Mouse (Mus musculus) testis, adult 2 months (tissue): ENCODE measurements around the gene Myh9. TPM values are rescaled to one million over a fixed set of nuclear protein-coding genes. Genes with fewer than 3 reads are reported as not detected.

Source experiments
- H3K27ac ChIP-seq: fragments of 200-500 bp; 2 replicates; pipeline ENCODE4 v1.5.1; 2012; ENCODE audit warnings: low read depth, low read length; ENCODE audit not compliant: control insufficient read depth, insufficient read depth
- H3K27me3 ChIP-seq: fragments of 200-500 bp; 2 replicates; pipeline ENCODE4 v1.6.1; 2012; ENCODE audit warnings: mild to moderate bottlenecking, low read length, moderate library complexity; ENCODE audit not compliant: control insufficient read depth, insufficient read depth
- H3K36me3 ChIP-seq: fragments of 200-500 bp; 2 replicates; pipeline ENCODE4 v1.6.1; 2012; ENCODE audit warnings: mild to moderate bottlenecking, low read length; ENCODE audit not compliant: control insufficient read depth, insufficient read depth
- H3K4me1 ChIP-seq: fragments of 200-500 bp; 2 replicates; pipeline ENCODE4 v1.6.1; 2012; ENCODE audit warnings: low read length; ENCODE audit not compliant: control insufficient read depth, insufficient read depth
- H3K4me3 ChIP-seq: fragments of 200-500 bp; 2 replicates; pipeline ENCODE4 v1.5.1; 2012; ENCODE audit warnings: low read depth, mild to moderate bottlenecking, low read length, moderate library complexity, mixed read lengths; ENCODE audit not compliant: control insufficient read depth
- CTCF ChIP-seq: fragments of 200-500 bp; IDR thresholded peaks from 2 replicates; pipeline ENCODE4 v1.5.1; 2012; ENCODE audit warnings: low read depth, mild to moderate bottlenecking, inconsistent platforms, low read length, moderate library complexity; ENCODE audit not compliant: control insufficient read depth, insufficient read depth, insufficient replicate concordance
- POLR2A ChIP-seq: fragments of 200-500 bp; IDR thresholded peaks from 2 replicates; pipeline ENCODE4 v1.6.1; 2012; ENCODE audit warnings: low read depth, mild to moderate bottlenecking, inconsistent platforms, low read length, moderate library complexity; ENCODE audit not compliant: control insufficient read depth
- polyA plus RNA-seq: library from polyadenylated mRNA; depleted of rRNA; stranded (reverse); fragments of >200 nt; gene quantifications from 2 replicates; pipeline ENCODE4 v1.2.3, GENCODE M21; 2012

The Myh9 gene
- polyA plus RNA-seq, 1 experiment, result 4.5 TPM

DNA sequence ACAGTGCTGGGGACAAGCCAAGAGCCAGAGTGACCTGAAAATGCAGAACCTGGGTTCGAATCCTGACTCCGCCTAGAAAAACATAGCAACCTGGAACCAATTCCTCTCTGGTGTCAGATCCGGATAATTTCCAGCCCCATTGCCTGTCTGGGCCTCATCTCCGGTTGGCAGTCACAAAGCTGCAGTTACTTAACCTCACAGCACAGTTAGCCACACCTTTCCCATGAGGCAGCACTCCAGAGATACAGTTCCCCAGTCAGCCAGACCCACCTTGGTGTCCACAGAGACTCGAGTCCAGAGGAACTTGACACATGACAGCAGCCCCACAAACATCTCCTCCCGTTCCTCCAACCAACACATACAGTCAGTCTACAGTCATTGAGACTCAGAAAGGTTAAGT lies 43.2 kb upstream of the Myh9 start:
- Histone ChIP-seq H3K27me3 (no peaks in the 10 kb centered on the region), H3K36me3 (no peaks in the 10 kb centered on the region), H3K4me1 (peaks cover 6% of the 10 kb centered on the region), H3K27ac (no peak overlapping the region), H3K4me3 (no peak overlapping the region)
- TF ChIP-seq CTCF (no peak), POLR2A (no peak)

- Histone ChIP-seq H3K4me1 (peaks cover 6% of the 10 kb centered on the region), H3K27me3 (no peaks in the 10 kb centered on the region), H3K36me3 (no peaks in the 10 kb centered on the region), H3K27ac (peak overlapping the region; percentile 45; the same call in 1 of the 2 replicates), H3K4me3 (peak overlapping the region; percentile 34)
- TF ChIP-seq POLR2A (no peak), CTCF (no peak)
These were observed 41.7 kb upstream of the Myh9 start for GRCm38 (mm10) chr15:77883697-77884010.

- Histone ChIP-seq H3K4me3 (peak overlapping the region; percentile 34), H3K27me3 (no peaks in the 10 kb centered on the region), H3K36me3 (no peaks in the 10 kb centered on the region), H3K27ac (peak overlapping the region; percentile 45; the same call in 1 of the 2 replicates), H3K4me1 (peaks cover 6% of the 10 kb centered on the region)
- TF ChIP-seq POLR2A, result no peak
- TF ChIP-seq CTCF, result no peak
These were observed 41.1 kb upstream of the Myh9 start for GRCm38 (mm10) chr15:77882797-77883696.

DNA sequence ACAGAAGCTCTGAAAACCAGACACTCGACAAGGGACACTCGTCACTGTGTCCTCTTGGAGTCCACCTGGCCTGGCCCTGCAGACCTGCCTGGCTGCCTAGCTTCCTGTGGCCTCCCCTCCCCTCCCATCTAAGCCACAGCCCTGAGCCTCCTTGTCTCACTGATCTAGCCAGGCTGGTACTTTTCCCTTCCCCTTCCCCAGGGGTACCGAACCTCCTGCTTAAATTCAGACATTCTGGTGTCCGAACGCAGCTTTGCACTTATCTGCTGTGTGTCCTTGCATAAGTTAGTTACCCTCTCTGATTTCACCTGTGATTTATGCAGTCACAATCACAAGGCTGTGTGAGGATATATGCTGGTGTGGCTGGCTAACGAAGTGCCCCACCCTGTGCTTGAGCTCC lies 40.3 kb upstream of the Myh9 start:
- H3K36me3 ChIP-seq, result no peaks in the 10 kb centered on the region
- H3K4me3 ChIP-seq, result peak overlapping the region; percentile 25
- H3K27me3 ChIP-seq, result no peaks in the 10 kb centered on the region
- TF ChIP-seq CTCF (no peak), POLR2A (no peak; the same call in 1 of the 2 replicates)
- peaks cover 6% of the 10 kb centered on the region for H3K4me1 ChIP-seq
- no peak overlapping the region for H3K27ac ChIP-seq

DNA sequence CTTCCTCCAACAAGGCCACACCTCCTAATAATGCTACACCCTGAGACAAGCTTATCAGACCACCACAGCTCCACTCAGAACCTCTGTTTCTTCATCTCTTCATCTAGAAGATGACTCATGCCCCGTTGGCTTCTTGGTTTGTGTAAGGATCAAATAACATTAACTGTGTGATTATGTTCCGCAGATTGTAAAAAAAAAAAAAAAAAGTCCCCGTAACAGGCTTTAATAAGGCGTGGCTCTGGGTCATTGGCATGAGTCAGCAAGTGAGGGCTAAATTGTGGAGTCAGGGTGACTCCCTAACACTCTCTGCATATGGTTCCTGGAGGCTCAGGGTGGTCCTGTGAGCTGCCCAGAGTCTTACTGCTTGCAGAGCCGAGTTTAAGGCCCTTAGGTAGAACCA lies 39.7 kb upstream of the Myh9 start:
- TF ChIP-seq CTCF (no peak), POLR2A (no peak)
- no peaks in the 10 kb centered on the region for H3K36me3 ChIP-seq
- no peak overlapping the region for H3K27ac ChIP-seq
- H3K4me1 ChIP-seq, result peaks cover 6% of the 10 kb centered on the region
- H3K4me3 ChIP-seq, result no peak overlapping the region
- no peaks in the 10 kb centered on the region for H3K27me3 ChIP-seq

GRCm38 (mm10) chr15:77880738-77881137 lies 38.8 kb upstream of the Myh9 start:
- Histone ChIP-seq H3K4me1 (peaks cover 6% of the 10 kb centered on the region), H3K27ac (no peak overlapping the region), H3K36me3 (no peaks in the 10 kb centered on the region), H3K27me3 (no peaks in the 10 kb centered on the region), H3K4me3 (no peak overlapping the region)
- TF ChIP-seq CTCF, result no peak
- TF ChIP-seq POLR2A, result no peak

GRCm38 (mm10) chr15:77879756-77880155 lies 37.8 kb upstream of the Myh9 start:
- H3K4me3 ChIP-seq, result no peak overlapping the region
- no peaks in the 10 kb centered on the region for H3K36me3 ChIP-seq
- H3K4me1 ChIP-seq, result peaks cover 6% of the 10 kb centered on the region
- TF ChIP-seq POLR2A (no peak), CTCF (no peak)
- H3K27me3 ChIP-seq, result no peaks in the 10 kb centered on the region
- H3K27ac ChIP-seq, result no peak overlapping the region
